Mouse (Mus musculus) Patski (cell line): ENCODE measurements around the gene Pde8a. TPM values are rescaled to one million over a fixed set of nuclear protein-coding genes. Genes with fewer than 3 reads are reported as not detected.
A peak's percentile ranks its signal among the peaks of the same experiment; 100 is the strongest.

Experiments used
- ATAC-seq: fragments of 100-300 bp; one replicate; pipeline ENCODE4 v1.8.0; 2021
- CTCF ChIA-PET: fragments of 350-600 bp; sonication (Branson Sonifier 250); formaldehyde crosslinking; loops from one replicate; lab custom pipeline; 2022; ENCODE audit warnings: inconsistent platforms; lab: Charles Lee
- POLR2A ChIA-PET: fragments of 350-600 bp; sonication (Branson Sonifier 250); formaldehyde crosslinking; loops from one replicate; lab custom pipeline; 2022; ENCODE audit warnings: antibody characterized with exemption, inconsistent platforms; lab: Charles Lee
- DNase-seq: peaks from one replicate; pipeline ENCODE4 v3.0.0-alpha.2; 2011; ENCODE audit warnings: low read depth, low spot score
- H3K27me3 ChIP-seq: fragments of 371-371 bp; one replicate; pipeline ENCODE4 v1.5.1; 2021
- CTCF ChIP-seq: fragments of 100-300 bp; IDR thresholded peaks from one replicate; pipeline ENCODE4 v1.5.1; 2021
- in situ Hi-C: fragments of 300-500 bp; cut with MboI; formaldehyde crosslinking; loops from 3 replicates; pipeline ENCODE4 v1.11.1; 2018; ENCODE audit warnings: low pct_unique_long_range_greater_than_20kb, mixed read lengths
- polyA plus RNA-seq: library from polyadenylated mRNA; unstranded; gene quantifications from one replicate; pipeline ENCODE4 v1.2.3, GENCODE M21; 2021

The Pde8a gene
- polyA plus RNA-seq, 1 experiment from 2014 or later: 6.8 TPM

- DNase-seq (no peak), ATAC-seq (no peak)
- CTCF ChIA-PET: interaction anchor here (0.6 to 4.1 kb wide), 7 partner anchors 10 to 131 kb away, joined by 3 to 18 read pairs (median 3); no protein-coding TSS in a partner anchor
- no peaks in the 10 kb centered on the region for H3K27me3 ChIP-seq
- TF ChIP-seq CTCF: peak; percentile 86
- POLR2A ChIA-PET: no interaction called here
- in situ Hi-C loops: no loop called here
These were observed 4.5 kb upstream of the Pde8a start for GRCm38 (mm10) chr7:81208944-81209343.

GRCm38 (mm10) chr7:81209979-81210685 is 3.3 kb upstream of the Pde8a start:
- H3K27me3 ChIP-seq: no peaks in the 10 kb centered on the region
- no peak for TF ChIP-seq CTCF
- POLR2A ChIA-PET: interaction anchor here (0.6 kb wide), 1 partner anchor 130 kb away, joined by 5 read pairs; no protein-coding TSS in a partner anchor
- no peak for DNase-seq
- ATAC-seq: no peak
- CTCF ChIA-PET: interaction anchor here (1.6 to 4.1 kb wide), 4 partner anchors 11 to 130 kb away, joined by 3 to 18 read pairs (median 6); no protein-coding TSS in a partner anchor
- in situ Hi-C loops: no loop called here

- no peak for ATAC-seq
- no peak for TF ChIP-seq CTCF
- ChIA-PET CTCF (interaction anchor here (1.1 to 4.1 kb wide), 4 partner anchors 10 to 129 kb away, joined by 3 to 18 read pairs (median 6); no protein-coding TSS in a partner anchor), POLR2A (no interaction called here)
- no peaks in the 10 kb centered on the region for H3K27me3 ChIP-seq
- DNase-seq: no peak
- in situ Hi-C loops: no loop called here
These were observed 1.6 kb upstream of the Pde8a start for GRCm38 (mm10) chr7:81211760-81212159.

GRCm38 (mm10) chr7:81212261-81212681 is 1.1 kb upstream of the Pde8a start:
- no peaks in the 10 kb centered on the region for H3K27me3 ChIP-seq
- DNase-seq (no peak), ATAC-seq (no peak)
- ChIA-PET POLR2A (interaction anchor here (1.0 kb wide), 1 partner anchor 64 kb away, joined by 3 read pairs; no protein-coding TSS in a partner anchor), CTCF (interaction anchor here (0.9 to 4.1 kb wide), 4 partner anchors 10 to 128 kb away, joined by 3 to 18 read pairs (median 4); no protein-coding TSS in a partner anchor)
- in situ Hi-C loops: no loop called here
- no peak for TF ChIP-seq CTCF

GRCm38 (mm10) chr7:81212697-81213346 is 574 bp upstream of the Pde8a start:
- CTCF ChIA-PET: interaction anchor here (0.9 to 4.1 kb wide), 3 partner anchors 12 to 127 kb away, joined by 3 to 18 read pairs (median 4); no protein-coding TSS in a partner anchor
- DNase-seq: peak; percentile 9
- POLR2A ChIA-PET: interaction anchor here (1.0 kb wide), 1 partner anchor 63 kb away, joined by 3 read pairs; no protein-coding TSS in a partner anchor
- peak; percentile 40 for ATAC-seq
- TF ChIP-seq CTCF: peak; percentile 62
- in situ Hi-C loops: no loop called here
- no peaks in the 10 kb centered on the region for H3K27me3 ChIP-seq

GRCm38 (mm10) chr7:81214153-81214907 is 934 bp downstream of the Pde8a start:
- ATAC-seq: no peak
- TF ChIP-seq CTCF: no peak
- in situ Hi-C loops: no loop called here
- ChIA-PET CTCF (no interaction called here), POLR2A (no interaction called here)
- DNase-seq: no peak
- no peaks in the 10 kb centered on the region for H3K27me3 ChIP-seq

GRCm38 (mm10) chr7:81215950-81216349 is 2.6 kb downstream of the Pde8a start:
- in situ Hi-C loops: loop anchor here (5.0 kb wide), 1 partner anchor 44 kb away; no protein-coding TSS in a partner anchor
- CTCF ChIA-PET: interaction anchor here (1.1 kb wide), 1 partner anchor 114 kb away, joined by 3 read pairs; no protein-coding TSS in a partner anchor
- POLR2A ChIA-PET: interaction anchor here (0.6 to 0.7 kb wide), 3 partner anchors 23 to 571 kb away, joined by 3 to 5 read pairs (median 5); no protein-coding TSS in a partner anchor

GRCm38 (mm10) chr7:81219321-81219720 is 5.9 kb downstream of the Pde8a start:
- in situ Hi-C loops: loop anchor here (5.0 kb wide), 1 partner anchor 47 kb away; no protein-coding TSS in a partner anchor
- no peak for ATAC-seq
- no peak for DNase-seq
- POLR2A ChIA-PET: no interaction called here
- TF ChIP-seq CTCF: no peak
- CTCF ChIA-PET: interaction anchor here (1.9 kb wide), 1 partner anchor 10 kb away, joined by 9 read pairs; no protein-coding TSS in a partner anchor
- H3K27me3 ChIP-seq: no peaks in the 10 kb centered on the region

More at GRCm38 (mm10) chr7:81215950-81216349, 2.6 kb downstream of the Pde8a start:
- no peak for ATAC-seq
- DNase-seq: no peak
- TF ChIP-seq CTCF: no peak
- no peaks in the 10 kb centered on the region for H3K27me3 ChIP-seq

GRCm38 (mm10) chr7:81220381-81220780 is 7.0 kb downstream of the Pde8a start:
- no peak for TF ChIP-seq CTCF
- in situ Hi-C loops: no loop called here
- no peak for ATAC-seq
- POLR2A ChIA-PET: no interaction called here
- no peak for DNase-seq
- CTCF ChIA-PET: interaction anchor here (1.9 kb wide), 1 partner anchor 9 kb away, joined by 9 read pairs; no protein-coding TSS in a partner anchor
- no peaks in the 10 kb centered on the region for H3K27me3 ChIP-seq
